Mouse (Mus musculus): Measurements from ENCODE around the gene Gdf11.

DNA sequence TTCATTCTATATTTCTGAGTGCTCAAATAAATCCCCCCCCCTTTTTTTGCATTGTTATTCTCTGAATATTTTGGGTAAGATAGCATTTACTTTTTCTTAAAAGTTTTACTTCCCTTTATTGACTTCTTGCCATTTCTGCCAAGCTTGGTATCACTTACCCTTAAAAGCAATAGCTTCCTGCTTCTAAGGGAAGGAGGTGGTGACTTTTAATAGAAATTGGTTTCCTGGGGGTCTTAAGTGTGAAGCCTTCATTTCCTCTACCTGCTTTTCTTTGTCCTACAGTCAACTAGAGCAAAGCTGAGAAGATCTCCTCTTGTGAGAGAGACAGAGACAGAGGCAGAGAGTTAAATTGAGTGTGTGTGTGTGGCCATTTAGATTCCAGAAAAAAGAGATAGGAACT lies 30.3 kb downstream of the Gdf11 start:
- TF ChIP-seq CTCF (IDR thresholded peaks at IDR 0.05; ENCODE audit: control insufficient read depth, insufficient read depth, low read length) (no peak), POLR2A (IDR thresholded peaks at IDR 0.05; ENCODE audit: borderline replicate concordance, control insufficient read depth, low read depth, low read length) (no peak)
